Mouse (Mus musculus) stomach, postnatal 0 days (tissue): ENCODE measurements around the gene Tnrc18.

Experiments used
- CTCF ChIP-seq: IDR thresholded peaks from 2 replicates; pipeline ENCODE4 v1.5.1; 2016; ENCODE audit warnings: antibody characterized with exemption, low read depth, mild to moderate bottlenecking, moderate library complexity
- EP300 ChIP-seq: optimal IDR thresholded peaks from 2 replicates; pipeline ENCODE3; 2016; ENCODE audit warnings: antibody characterized with exemption

GRCm38 (mm10) chr5:142825665-142826064, 8.2 kb upstream of the Tnrc18 start:
- TF ChIP-seq CTCF (no peak), EP300 (no peak)
